ENCODE assay signal across 10 mouse cellular contexts in genomic region chr3:113606599-113606998, GRCm38 (mm10). TPM values are rescaled to one million over a fixed set of nuclear protein-coding genes. Genes with fewer than 3 reads are reported as not detected.
DNase-seq lines count a peak whose midpoint lies in the region; TF ChIP-seq lines count a peak whose summit lies in the region.
"Had no signal": no experiment of that assay in that cellular context is flagged by ENCODE, and none has a peak within 500 bp of the region (broad histone marks: within the 10 kb centered on the region; RNA-seq: fewer than 3 reads in every experiment).

Gene Amy1, minus strand, starts transcription at chr3:113606699.

- no peak for TF ChIP-seq POLR2A in cerebellum, adult 2 months (IDR thresholded peaks at IDR 0.05; ENCODE audit: borderline replicate concordance, insufficient read depth, low read length)

- no peaks in the 10 kb centered on the region for H3K27me3 ChIP-seq in cerebellum, adult 2 months (ENCODE audit: control insufficient read depth, insufficient read depth, low read length)

- H3K4me3 ChIP-seq in cerebellum, adult 2 months (replicated peaks; ENCODE audit: insufficient read depth, low read depth, low read length): no peak within 1 kb of the TSS

- H3K4me1 ChIP-seq in cerebellum, adult 2 months (ENCODE audit: control insufficient read depth, insufficient read depth, low read length): no peaks in the 10 kb centered on the region

- DNase-seq in cerebellum, adult 2 months: no peak
- DNase-seq in cerebellum, adult 18-20 months: no peak
- DNase-seq in layer of hippocampus, adult 8-10 months (ENCODE audit: low spot score in 2 of 2): no peak
- DNase-seq in layer of hippocampus, adult 9-11 months: no peak
- no peak for DNase-seq in adrenal gland, postnatal 14 days
- DNase-seq in left cerebral cortex, postnatal 14 days (ENCODE audit: low spot score in 2 of 2): no peak
- DNase-seq in c-Kit-positive CD71-positive TER-119-positive erythroid progenitor cells, embryonic 14.5 days (ENCODE audit: low spot score): no peak
- no peak for DNase-seq in heart, postnatal 36 days
- DNase-seq: cerebellum, adult 9-10 months; kidney, postnatal 4 days had no signal

- intact Hi-C loops in left cerebral cortex, postnatal 14 days (cut with DNase I): no loop called here
- intact Hi-C loops in heart, postnatal 36 days (cut with DNase I): no loop called here

- no peak for TF ChIP-seq CTCF in cerebellum, adult 2 months (IDR thresholded peaks at IDR 0.05; ENCODE audit: borderline replicate concordance, insufficient read depth, low read depth, low read length)

- 98% methylated on average over 2 of the region's 2 CpGs for whole genome bisulfite sequencing in cerebellum, adult 2 months

- no peak within 1 kb of the TSS for H3K27ac ChIP-seq in cerebellum, adult 2 months (ENCODE audit: insufficient read depth, low read length)

RNA-seq across cellular contexts. Expression of gene Amy1, which starts in this region (rescaled TPM):
- polyA plus RNA-seq in cerebellum, adult 2 months (2012; rRNA removed): 50.6 and 55.9 TPM in 2 replicates
- 10 to 100 TPM; 13.5 to 15.3 (median 14.8) TPM for total RNA-seq in layer of hippocampus, adult 8-10 months (2022)
- 47.7 and 82.7 TPM in 2 replicates for total RNA-seq in adrenal gland, postnatal 14 days (2021)
- 10 to 100 TPM; 10.3 to 11.1 TPM for total RNA-seq in left cerebral cortex, postnatal 14 days (2021)
- total RNA-seq in heart, postnatal 36 days (2021): 1 to 10 TPM; 2.1 to 2.9 TPM
